Comparison of ENCODE assay signal across 8 mouse cellular contexts in genomic region chr2:156179046-156179795, GRCm38 (mm10). TPM values are rescaled to one million over a fixed set of nuclear protein-coding genes. Genes with fewer than 3 reads are reported as not detected.
A peak's percentile ranks its signal among the peaks of the same experiment; 100 is the strongest.
DNase-seq lines count a peak whose midpoint lies in the region; ATAC-seq and TF ChIP-seq lines count a peak whose summit lies in the region.

No protein-coding gene starts in this region.

- no peaks in the 10 kb centered on the region for H3K9me3 ChIP-seq in CH12.LX (replicated peaks; ENCODE audit: low read length)
- no peaks in the 10 kb centered on the region for H3K9me3 ChIP-seq in forebrain, embryonic 12.5 days
- no peaks in the 10 kb centered on the region for H3K9me3 ChIP-seq in heart, postnatal 0 days (replicated peaks; ENCODE audit: control insufficient read depth, low read length)
- H3K9me3 ChIP-seq in lung, embryonic 14.5 days (ENCODE audit: low read depth, low read length), result no peaks in the 10 kb centered on the region

- in situ Hi-C loops in CH12.LX (cut with MboI; ENCODE audit: low pct_ligation_motif_present, low pct_unique_long_range_greater_than_20kb, low sequenced_read_pairs), result no loop called here

- H3K4me3 ChIP-seq in CH12.LX (replicated peaks in 1 of 3; ENCODE audit: low read depth in 2 of 3, low read length in 2 of 3, poor library complexity in 1 of 3), result peak overlapping the region; percentile 61 to 94 (median 91)
- H3K4me3 ChIP-seq in forebrain, embryonic 12.5 days (replicated peaks), result peak overlapping the region; percentile 100
- peak overlapping the region; percentile 95 for H3K4me3 ChIP-seq in heart, postnatal 0 days (ENCODE audit: low read depth, low read length)
- H3K4me3 ChIP-seq in lung, embryonic 14.5 days (ENCODE audit: low read depth, low read length), result peak overlapping the region; percentile 100

- H3K9ac ChIP-seq in CH12.LX (ENCODE audit: insufficient read depth, low read depth), result peak overlapping the region; percentile 98
- peak overlapping the region; percentile 100 for H3K9ac ChIP-seq in forebrain, embryonic 12.5 days
- H3K9ac ChIP-seq in heart, postnatal 0 days (replicated peaks; ENCODE audit: low read depth, low read length), result peak overlapping the region; percentile 100
- peak overlapping the region; percentile 100 for H3K9ac ChIP-seq in lung, embryonic 14.5 days

- H3K27ac ChIP-seq in CH12.LX (ENCODE audit: insufficient read depth, low read depth), result peak overlapping the region; percentile 88
- H3K27ac ChIP-seq in forebrain, embryonic 12.5 days, result peak overlapping the region; percentile 97
- peak overlapping the region; percentile 99 for H3K27ac ChIP-seq in heart, postnatal 0 days (ENCODE audit: low read depth)
- H3K27ac ChIP-seq in lung, embryonic 14.5 days (ENCODE audit: low read depth), result peak overlapping the region; percentile 98

- no peak for TF ChIP-seq CTCF in CH12.LX (conservative IDR thresholded peaks at IDR 0.05 in 1 of 2, IDR thresholded peaks at IDR 0.05 in 1 of 2; ENCODE audit: low read depth in 2 of 2, low read length in 2 of 2)
- no peak for TF ChIP-seq CTCF in heart, postnatal 0 days (IDR thresholded peaks at IDR 0.05; ENCODE audit: low read depth)
- no peak for TF ChIP-seq CTCF in lung, embryonic 14.5 days (IDR thresholded peaks at IDR 0.05; ENCODE audit: low read depth)

- TF ChIP-seq RAD21 in CH12.LX (IDR thresholded peaks at IDR 0.05; ENCODE audit: low read depth, low read length), result no peak

- H3K4me1 ChIP-seq in CH12.LX (ENCODE audit: control insufficient read depth in 1 of 2, insufficient read depth in 2 of 2), result peaks cover 0 to 40% of the 10 kb centered on the region in 2 experiments; a peak in 2 of 4 replicates
- peaks cover 27% of the 10 kb centered on the region for H3K4me1 ChIP-seq in forebrain, embryonic 12.5 days
- H3K4me1 ChIP-seq in heart, postnatal 0 days (ENCODE audit: control insufficient read depth, insufficient read depth), result peaks cover 25% of the 10 kb centered on the region
- peaks cover 9% of the 10 kb centered on the region; the same call in 1 of the 2 replicates for H3K4me1 ChIP-seq in lung, embryonic 14.5 days (ENCODE audit: insufficient read depth)

- H3K27me3 ChIP-seq in CH12.LX (replicated peaks), result no peaks in the 10 kb centered on the region
- 0 out of 2 replicates have a peak, but pooled peaks cover 3% of the 10 kb centered on the region for H3K27me3 ChIP-seq in forebrain, embryonic 12.5 days
- no peaks in the 10 kb centered on the region for H3K27me3 ChIP-seq in heart, postnatal 0 days (ENCODE audit: control insufficient read depth, insufficient read depth, low read length)
- H3K27me3 ChIP-seq in lung, embryonic 14.5 days (ENCODE audit: insufficient read depth, low read length), result no peaks in the 10 kb centered on the region

- WGBS in forebrain, embryonic 12.5 days, result 2% methylated on average over 47 of the region's 47 CpGs
- under 1% methylated on average over 47 of the region's 47 CpGs for WGBS in heart, postnatal 0 days
- under 1% methylated on average over 47 of the region's 47 CpGs for WGBS in lung, embryonic 14.5 days

- peaks cover 15 to 43% of the 10 kb centered on the region in 2 experiments for H3K36me3 ChIP-seq in CH12.LX (replicated peaks in 1 of 2; ENCODE audit: control insufficient read depth in 1 of 2, insufficient read depth in 1 of 2, low read length in 1 of 2)
- H3K36me3 ChIP-seq in forebrain, embryonic 12.5 days (replicated peaks), result peaks cover 30% of the 10 kb centered on the region
- H3K36me3 ChIP-seq in heart, postnatal 0 days (replicated peaks; ENCODE audit: control insufficient read depth, insufficient read depth, low read length), result peaks cover 29% of the 10 kb centered on the region
- H3K36me3 ChIP-seq in lung, embryonic 14.5 days (ENCODE audit: insufficient read depth), result peaks cover 44% of the 10 kb centered on the region

- H3K4me2 ChIP-seq in CH12.LX (ENCODE audit: insufficient read depth, low read depth, poor library complexity, severe bottlenecking), result 0 out of 2 replicates have a peak overlapping the region, but pooled peaks have one; percentile 90
- peak overlapping the region; percentile 69 for H3K4me2 ChIP-seq in forebrain, embryonic 12.5 days
- peak overlapping the region; percentile 83 for H3K4me2 ChIP-seq in heart, postnatal 0 days (ENCODE audit: low read depth, low read length)
- H3K4me2 ChIP-seq in lung, embryonic 14.5 days, result peak overlapping the region; percentile 96

- H3K79me2 ChIP-seq in CH12.LX (replicated peaks; ENCODE audit: control insufficient read depth, extremely low read depth, insufficient read depth, poor library complexity, severe bottlenecking), result peaks cover 40% of the 10 kb centered on the region

- no peak for TF ChIP-seq EP300 in CH12.LX (IDR thresholded peaks at IDR 0.05; ENCODE audit: low read length)
- no peak for TF ChIP-seq EP300 in heart, postnatal 0 days (IDR thresholded peaks at IDR 0.05; ENCODE audit: low read depth)

- peak; percentile 67 for DNase-seq in CH12.LX (ENCODE audit: extremely low read depth)
- DNase-seq in c-Kit-negative CD71-positive TER-119-positive erythroid progenitor cells, embryonic 14.5 days (ENCODE audit: low read depth, low spot score), result peak; percentile 61
- peak; percentile 77 for DNase-seq in heart, postnatal 0 days (ENCODE audit: low spot score)
- peak; percentile 85 to 92 for DNase-seq in kidney, postnatal 4 days
- peak; percentile 92 for DNase-seq in lung, embryonic 14.5 days
- DNase-seq in thymus, adult 18-20 months, result peak; percentile 78 to 82

- TF ChIP-seq POLR2A in CH12.LX (IDR thresholded peaks at IDR 0.05; ENCODE audit: low read depth, low read length), result no peak; the same call in 1 of the 2 replicates

- ATAC-seq in forebrain, embryonic 12.5 days (ENCODE audit: low FRiP score), result peak; percentile 54
- ATAC-seq in heart, postnatal 0 days (ENCODE audit: insufficient read depth, low read depth), result peak; percentile 57
- peak; percentile 53 for ATAC-seq in lung, embryonic 14.5 days (ENCODE audit: insufficient read depth)
- peak; percentile 52 for ATAC-seq in neutrophil, adult 5-6 weeks (ENCODE audit: extremely low read depth, insufficient number of reproducible peaks, low FRiP score, poor library complexity, severe bottlenecking)

- dilution Hi-C loops in CH12.LX (cut with MboI; ENCODE audit: extremely low pct_ligation_motif_present, extremely low pct_unique_long_range_greater_than_20kb, low sequenced_read_pairs), result no loop called here

TF ChIP-seq in CH12.LX, 34 proteins besides CTCF, POLR2A, EP300 and RAD21:
- TF ChIP-seq TBP (conservative IDR thresholded peaks at IDR 0.05; ENCODE audit: low read depth, low read length) (0 out of 2 replicates have a peak, but pooled peaks have one; percentile 2), CHD2 (IDR thresholded peaks at IDR 0.05; ENCODE audit: low read length) (no peak), USF1 (IDR thresholded peaks at IDR 0.05; ENCODE audit: low read depth, low read length) (no peak)

RNA-seq across cellular contexts. Expression of gene Rbm39, which starts 0.8 kb away (rescaled TPM):
- total RNA-seq in CH12.LX (2012; rRNA removed) (212 and 232 TPM in 2 replicates), CH12.LX (2014; rRNA removed) (417 and 491 TPM in 2 replicates)
- 376 and 400 TPM in 2 replicates for polyA plus RNA-seq in CH12.LX (2012; ENCODE audit: insufficient read length, low read depth)
- polyA plus RNA-seq in forebrain, embryonic 12.5 days (2016; fragmentation: Nextera tagmentation; extraction: Ambion mirVana), result 708 and 716 TPM in 2 replicates
- 272 and 376 TPM in 2 replicates for total RNA-seq in heart, postnatal 0 days (2014; rRNA removed; ENCODE audit: low replicate concordance)
- 315 and 343 TPM in 2 replicates for polyA plus RNA-seq in heart, postnatal 0 days (2015; fragmentation: Nextera tagmentation; extraction: Ambion mirVana)
- polyA plus RNA-seq in lung, embryonic 14.5 days (2014; fragmentation: Nextera tagmentation; extraction: Ambion mirVana), result 563 and 569 TPM in 2 replicates
- total RNA-seq in neutrophil, adult 5-6 weeks (2017), result 1,446 and 1,484 TPM in 2 replicates

RNA-seq across cellular contexts. Expression of gene Phf20, which starts 17.0 kb away (rescaled TPM):
- total RNA-seq in CH12.LX (2012; rRNA removed) (15.2 and 17.6 TPM in 2 replicates), CH12.LX (2014; rRNA removed) (11.7 and 14.4 TPM in 2 replicates)
- polyA plus RNA-seq in CH12.LX (2012; ENCODE audit: insufficient read length, low read depth), result 13.3 and 18.4 TPM in 2 replicates
- polyA plus RNA-seq in forebrain, embryonic 12.5 days (2016; fragmentation: Nextera tagmentation; extraction: Ambion mirVana), result 105 and 111 TPM in 2 replicates
- 8.3 and 10.6 TPM in 2 replicates for total RNA-seq in heart, postnatal 0 days (2014; rRNA removed; ENCODE audit: low replicate concordance)
- 29.5 and 30.4 TPM in 2 replicates for polyA plus RNA-seq in heart, postnatal 0 days (2015; fragmentation: Nextera tagmentation; extraction: Ambion mirVana)
- polyA plus RNA-seq in lung, embryonic 14.5 days (2014; fragmentation: Nextera tagmentation; extraction: Ambion mirVana), result 73.6 and 77.3 TPM in 2 replicates
- 42.7 and 80.4 TPM in 2 replicates for total RNA-seq in neutrophil, adult 5-6 weeks (2017)

RNA-seq across cellular contexts. Expression of gene Nfs1, which starts 35.2 kb away (rescaled TPM):
- total RNA-seq in CH12.LX (2012; rRNA removed), result 58.6 and 60.6 TPM in 2 replicates
- total RNA-seq in CH12.LX (2014; rRNA removed), result 68.8 and 72.1 TPM in 2 replicates
- polyA plus RNA-seq in CH12.LX (2012; ENCODE audit: insufficient read length, low read depth), result 49.2 and 51.3 TPM in 2 replicates
- 30.8 and 31.5 TPM in 2 replicates for polyA plus RNA-seq in forebrain, embryonic 12.5 days (2016; fragmentation: Nextera tagmentation; extraction: Ambion mirVana)
- total RNA-seq in heart, postnatal 0 days (2014; rRNA removed; ENCODE audit: low replicate concordance), result 104 and 106 TPM in 2 replicates
- polyA plus RNA-seq in heart, postnatal 0 days (2015; fragmentation: Nextera tagmentation; extraction: Ambion mirVana), result 71.4 and 75.1 TPM in 2 replicates
- polyA plus RNA-seq in lung, embryonic 14.5 days (2014; fragmentation: Nextera tagmentation; extraction: Ambion mirVana), result 37.5 and 40.9 TPM in 2 replicates
- 22.2 and 26.5 TPM in 2 replicates for total RNA-seq in neutrophil, adult 5-6 weeks (2017)

RNA-seq across cellular contexts. Expression of gene Romo1, which starts 35.4 kb away (rescaled TPM):
- 292 and 319 TPM in 2 replicates for total RNA-seq in CH12.LX (2012; rRNA removed)
- total RNA-seq in CH12.LX (2014; rRNA removed), result 110 and 130 TPM in 2 replicates
- polyA plus RNA-seq in CH12.LX (2012; ENCODE audit: insufficient read length, low read depth), result 255 and 303 TPM in 2 replicates
- polyA plus RNA-seq in forebrain, embryonic 12.5 days (2016; fragmentation: Nextera tagmentation; extraction: Ambion mirVana), result 388 and 397 TPM in 2 replicates
- total RNA-seq in heart, postnatal 0 days (2014; rRNA removed; ENCODE audit: low replicate concordance), result 113 and 154 TPM in 2 replicates
- polyA plus RNA-seq in heart, postnatal 0 days (2015; fragmentation: Nextera tagmentation; extraction: Ambion mirVana), result 607 and 610 TPM in 2 replicates
- polyA plus RNA-seq in lung, embryonic 14.5 days (2014; fragmentation: Nextera tagmentation; extraction: Ambion mirVana), result 396 and 414 TPM in 2 replicates
- total RNA-seq in neutrophil, adult 5-6 weeks (2017), result 5.5 and 13.5 TPM in 2 replicates

RNA-seq across cellular contexts. Expression of gene Gm28036, which starts 52.3 kb away (rescaled TPM):
- total RNA-seq in CH12.LX (2012; rRNA removed) (14.7 and 18.8 TPM in 2 replicates), CH12.LX (2014; rRNA removed) (10.5 and 17.0 TPM in 2 replicates)
- polyA plus RNA-seq in CH12.LX (2012; ENCODE audit: insufficient read length, low read depth), result 15.3 and 18.4 TPM in 2 replicates
- polyA plus RNA-seq in forebrain, embryonic 12.5 days (2016; fragmentation: Nextera tagmentation; extraction: Ambion mirVana), result 20.4 and 31.9 TPM in 2 replicates
- 25.7 and 36.5 TPM in 2 replicates for total RNA-seq in heart, postnatal 0 days (2014; rRNA removed; ENCODE audit: low replicate concordance)
- polyA plus RNA-seq in heart, postnatal 0 days (2015; fragmentation: Nextera tagmentation; extraction: Ambion mirVana), result 4.1 and 6.2 TPM in 2 replicates
- polyA plus RNA-seq in lung, embryonic 14.5 days (2014; fragmentation: Nextera tagmentation; extraction: Ambion mirVana), result 11.0 and 16.6 TPM in 2 replicates
- total RNA-seq in neutrophil, adult 5-6 weeks (2017), result 34.1 and 36.1 TPM in 2 replicates

Comparison
In these comparisons a context has a peak if more than half of its experiments do, and no peak if none do; other contexts are left out.
1. Peak in every context shown above with its lines: DNase-seq, ATAC-seq, H3K4me3 ChIP-seq and H3K27ac ChIP-seq.